Mouse (Mus musculus): Measurements from ENCODE around the gene Rad9a. TPM values are rescaled to one million over a fixed set of nuclear protein-coding genes. Genes with fewer than 3 reads are reported as not detected.

Gene Rad9a
- polyA plus RNA-seq, 1 experiment: 39.8 TPM

- Histone ChIP-seq H3K27ac (ENCODE audit: control insufficient read depth, insufficient read depth, low read depth, low read length, poor library complexity) (peak within 1 kb of the TSS; percentile 95), H3K4me1 (ENCODE audit: control insufficient read depth, insufficient read depth, low read length) (peaks cover 4% of the 10 kb centered on the region), H3K4me3 (replicated peaks; ENCODE audit: control insufficient read depth, low read depth, low read length) (no peak within 1 kb of the TSS)
- TF ChIP-seq CTCF (IDR thresholded peaks at IDR 0.05; ENCODE audit: control insufficient read depth, insufficient read depth, low read length): no peak
- TF ChIP-seq POLR2A (IDR thresholded peaks at IDR 0.05; ENCODE audit: borderline replicate concordance, control insufficient read depth, low read depth, low read length): no peak
- WGBS: 92% methylated on average over 11 of the region's 11 CpGs
Measured at GRCm38 (mm10) chr19:4153232-4153654, 48.2 kb downstream of the Rad9a start, which contains the start of gene Ptprcap. Gene Ptprcap (plus strand): TSS chr19:4153604.

GRCm38 (mm10) chr19:4152445-4153231, 48.8 kb downstream of the Rad9a start:
- Histone ChIP-seq H3K4me3 (replicated peaks; ENCODE audit: control insufficient read depth, low read depth, low read length) (no peak overlapping the region), H3K4me1 (ENCODE audit: control insufficient read depth, insufficient read depth, low read length) (peaks cover 7% of the 10 kb centered on the region), H3K27ac (ENCODE audit: control insufficient read depth, insufficient read depth, low read depth, low read length, poor library complexity) (no peak overlapping the region)
- 89% methylated on average over 8 of the region's 8 CpGs for WGBS
- no peak for TF ChIP-seq CTCF (IDR thresholded peaks at IDR 0.05; ENCODE audit: control insufficient read depth, insufficient read depth, low read length)
- TF ChIP-seq POLR2A (IDR thresholded peaks at IDR 0.05; ENCODE audit: borderline replicate concordance, control insufficient read depth, low read depth, low read length): no peak

GRCm38 (mm10) chr19:4151898-4152297, 49.6 kb downstream of the Rad9a start:
- no peak for TF ChIP-seq POLR2A (IDR thresholded peaks at IDR 0.05; ENCODE audit: borderline replicate concordance, control insufficient read depth, low read depth, low read length)
- TF ChIP-seq CTCF (IDR thresholded peaks at IDR 0.05; ENCODE audit: control insufficient read depth, insufficient read depth, low read length): no peak
- WGBS: 92% methylated on average over 5 of the region's 5 CpGs
- Histone ChIP-seq H3K27ac (ENCODE audit: control insufficient read depth, insufficient read depth, low read depth, low read length, poor library complexity) (no peak overlapping the region), H3K4me3 (replicated peaks; ENCODE audit: control insufficient read depth, low read depth, low read length) (no peak overlapping the region), H3K4me1 (ENCODE audit: control insufficient read depth, insufficient read depth, low read length) (peaks cover 11% of the 10 kb centered on the region)

- WGBS: 69% methylated on average over 5 of the region's 5 CpGs
- H3K4me1 ChIP-seq (ENCODE audit: control insufficient read depth, insufficient read depth, low read length): peaks cover 11% of the 10 kb centered on the region
- no peak overlapping the region for H3K27ac ChIP-seq (ENCODE audit: control insufficient read depth, insufficient read depth, low read depth, low read length, poor library complexity)
- TF ChIP-seq CTCF (IDR thresholded peaks at IDR 0.05; ENCODE audit: control insufficient read depth, insufficient read depth, low read length): no peak
- no peak for TF ChIP-seq POLR2A (IDR thresholded peaks at IDR 0.05; ENCODE audit: borderline replicate concordance, control insufficient read depth, low read depth, low read length)
- H3K4me3 ChIP-seq (replicated peaks; ENCODE audit: control insufficient read depth, low read depth, low read length): no peak overlapping the region
Measured at GRCm38 (mm10) chr19:4151488-4151860, 50.0 kb downstream of the Rad9a start.

DNA sequence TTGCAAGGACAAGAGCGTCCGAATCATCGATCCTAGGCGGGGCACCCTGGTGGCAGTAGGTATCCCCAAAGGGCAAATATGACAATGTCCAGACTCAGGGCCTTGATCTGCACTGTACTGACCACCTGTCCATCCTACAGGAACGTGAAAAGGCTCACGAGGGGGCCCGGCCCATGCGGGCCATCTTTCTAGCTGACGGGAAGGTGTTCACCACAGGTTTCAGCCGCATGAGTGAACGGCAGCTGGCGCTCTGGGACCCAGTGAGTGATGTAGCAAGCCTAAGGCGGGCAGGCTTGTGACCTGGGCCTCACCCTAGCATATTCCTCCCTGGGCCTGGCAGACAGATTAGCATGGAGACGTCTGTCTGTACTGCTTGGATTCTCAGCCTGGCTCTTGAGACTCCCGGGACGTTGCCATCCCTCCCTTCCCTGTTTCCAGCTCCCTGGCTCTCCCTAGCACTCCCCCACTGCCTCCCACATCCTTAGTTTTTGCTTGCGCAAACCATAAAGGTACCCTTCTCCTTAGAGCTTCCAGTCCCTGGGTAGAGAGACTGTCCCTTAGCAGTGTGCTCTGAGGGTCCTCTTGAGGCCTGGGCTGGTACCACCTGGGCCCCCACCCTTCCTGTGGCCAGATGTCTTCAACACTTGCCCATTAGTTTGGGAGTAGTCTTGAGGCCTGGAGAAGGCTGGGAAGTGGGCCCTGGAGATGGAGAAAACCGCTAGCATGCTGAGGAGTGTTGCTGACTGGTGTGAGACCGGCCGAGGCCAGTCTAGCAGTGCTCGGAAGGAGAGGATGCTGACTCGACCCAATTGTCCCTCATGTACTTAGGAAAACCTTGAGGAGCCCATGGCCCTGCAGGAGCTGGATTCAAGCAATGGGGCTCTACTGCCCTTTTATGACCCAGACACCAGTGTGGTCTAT, 50.6 kb downstream of the Rad9a start:
- Histone ChIP-seq H3K4me3 (replicated peaks; ENCODE audit: control insufficient read depth, low read depth, low read length) (no peak overlapping the region), H3K27ac (ENCODE audit: control insufficient read depth, insufficient read depth, low read depth, low read length, poor library complexity) (no peak overlapping the region), H3K4me1 (ENCODE audit: control insufficient read depth, insufficient read depth, low read length) (peaks cover 11% of the 10 kb centered on the region)
- 89% methylated on average over 22 of the region's 22 CpGs for WGBS
- no peak for TF ChIP-seq POLR2A (IDR thresholded peaks at IDR 0.05; ENCODE audit: borderline replicate concordance, control insufficient read depth, low read depth, low read length)
- no peak for TF ChIP-seq CTCF (IDR thresholded peaks at IDR 0.05; ENCODE audit: control insufficient read depth, insufficient read depth, low read length)

GRCm38 (mm10) chr19:4149764-4150461, 51.5 kb downstream of the Rad9a start:
- no peak for TF ChIP-seq CTCF (IDR thresholded peaks at IDR 0.05; ENCODE audit: control insufficient read depth, insufficient read depth, low read length)
- no peak for TF ChIP-seq POLR2A (IDR thresholded peaks at IDR 0.05; ENCODE audit: borderline replicate concordance, control insufficient read depth, low read depth, low read length)
- 88% methylated on average over 17 of the region's 17 CpGs for WGBS
- peaks cover 11% of the 10 kb centered on the region for H3K4me1 ChIP-seq (ENCODE audit: control insufficient read depth, insufficient read depth, low read length)
- H3K4me3 ChIP-seq (replicated peaks; ENCODE audit: control insufficient read depth, low read depth, low read length): no peak overlapping the region
- no peak overlapping the region for H3K27ac ChIP-seq (ENCODE audit: control insufficient read depth, insufficient read depth, low read depth, low read length, poor library complexity)

DNA sequence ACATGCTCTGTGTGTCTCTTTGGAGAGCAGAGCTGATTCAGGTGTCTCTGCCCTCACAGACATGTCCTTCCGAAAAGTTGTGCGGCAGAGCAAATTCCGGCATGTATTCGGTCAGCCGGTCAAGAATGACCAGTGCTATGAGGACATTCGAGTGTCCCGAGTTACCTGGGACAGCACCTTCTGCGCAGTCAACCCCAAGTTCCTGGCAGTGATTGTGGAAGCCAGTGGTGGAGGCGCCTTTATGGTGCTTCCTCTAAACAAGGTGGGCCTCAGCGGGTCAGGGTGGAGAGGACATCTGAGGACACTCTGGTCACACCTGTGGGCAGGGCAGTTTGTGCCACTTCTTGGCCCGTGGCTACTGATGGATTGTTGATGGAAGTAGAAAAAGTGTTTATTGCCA, 52.2 kb downstream of the Rad9a start:
- 56% methylated on average over 11 of the region's 11 CpGs for WGBS
- TF ChIP-seq CTCF (IDR thresholded peaks at IDR 0.05; ENCODE audit: control insufficient read depth, insufficient read depth, low read length) (no peak), POLR2A (IDR thresholded peaks at IDR 0.05; ENCODE audit: borderline replicate concordance, control insufficient read depth, low read depth, low read length) (no peak)
- Histone ChIP-seq H3K4me3 (replicated peaks; ENCODE audit: control insufficient read depth, low read depth, low read length) (peak overlapping the region; percentile 85), H3K4me1 (ENCODE audit: control insufficient read depth, insufficient read depth, low read length) (peaks cover 10% of the 10 kb centered on the region), H3K27ac (ENCODE audit: control insufficient read depth, insufficient read depth, low read depth, low read length, poor library complexity) (peak overlapping the region; percentile 90)

Measured in bone marrow, adult 2 months (tissue).